Mouse (Mus musculus) intestine, postnatal 0 days (tissue): ENCODE measurements around the gene Plekhb1. TPM values are rescaled to one million over a fixed set of nuclear protein-coding genes. Genes with fewer than 3 reads are reported as not detected.

Experiments used
- ATAC-seq: fragments of 200-750 bp; cut with Nextera tagmentation; 2 replicates; pipeline ENCODE4 v1.8.0; 2017; ENCODE audit warnings: mild to moderate bottlenecking, moderate TSS enrichment, moderate library complexity
- H3K27ac ChIP-seq: fragments of 300-500 bp; sonication (generic); 2 replicates; pipeline ENCODE4 v1.5.1; 2014; ENCODE audit warnings: mild to moderate bottlenecking, low read depth, low read length, moderate library complexity
- H3K27me3 ChIP-seq: fragments of 300-500 bp; sonication (generic); replicated peaks from 2 replicates; pipeline ENCODE4 v1.6.1; 2014; ENCODE audit warnings: low read length, mixed read lengths; ENCODE audit not compliant: control insufficient read depth, insufficient read depth
- H3K36me3 ChIP-seq: fragments of 300-500 bp; sonication (generic); 2 replicates; pipeline ENCODE4 v1.6.1; 2014; ENCODE audit warnings: mild to moderate bottlenecking, moderate library complexity; ENCODE audit not compliant: control insufficient read depth, insufficient read depth
- H3K4me1 ChIP-seq: fragments of 300-500 bp; sonication (generic); replicated peaks from 2 replicates; pipeline ENCODE4 v1.6.1; 2014; ENCODE audit warnings: antibody characterized with exemption, low read length, mixed read lengths; ENCODE audit not compliant: control insufficient read depth, insufficient read depth
- H3K4me2 ChIP-seq: fragments of 300-500 bp; sonication (generic); replicated peaks from 2 replicates; pipeline ENCODE4 v1.6.1; 2014; ENCODE audit warnings: low read depth, mild to moderate bottlenecking, moderate library complexity
- H3K4me3 ChIP-seq: fragments of 300-500 bp; sonication (generic); 2 replicates; pipeline ENCODE4 v1.5.1; 2014; ENCODE audit warnings: low read depth, low read length
- H3K9ac ChIP-seq: fragments of 300-500 bp; sonication (generic); 2 replicates; pipeline ENCODE4 v1.6.1; 2014; ENCODE audit warnings: mild to moderate bottlenecking, low read depth, low read length
- H3K9me3 ChIP-seq: fragments of 300-500 bp; sonication (generic); 2 replicates; pipeline ENCODE4 v1.6.1; 2016; ENCODE audit warnings: mixed run types; ENCODE audit not compliant: control insufficient read depth
- CTCF ChIP-seq: sonication (generic); IDR thresholded peaks from 2 replicates; pipeline ENCODE4 v1.5.1; 2016; ENCODE audit warnings: low read depth, mild to moderate bottlenecking, control low read depth, antibody characterized with exemption, moderate library complexity
- WGBS: fragments of 180-500 bp; shearing (Covaris S2); extraction: QIAGEN DNeasy Blood & Tissue Kit; methylation state at CpG from one replicate; pipeline ENCODE4 v1.1.7; 2014; 5-methylcytosine and 5-hydroxymethylcytosine counted together
- polyA plus RNA-seq: library from polyadenylated mRNA; unstranded; fragments of >200 nt; fragmentation: Nextera tagmentation; extraction: Ambion mirVana; gene quantifications from 2 replicates; pipeline ENCODE4 v1.2.1, GENCODE M21; 2015

The Plekhb1 gene
- polyA plus RNA-seq, 1 experiment from 2014 or later = 12.9 TPM

GRCm38 (mm10) chr7:100607214-100608129, 54.7 kb downstream of the Plekhb1 start, which contains the start of gene Rab6a:
Gene Rab6a (plus strand): TSS chr7:100607410.
- under 1% methylated on average over 100 of the region's 105 CpGs for WGBS
- no peaks in the 10 kb centered on the region for H3K27me3 ChIP-seq
- peak within 1 kb of the TSS; percentile 79 for H3K4me2 ChIP-seq
- TF ChIP-seq CTCF = peak; percentile 63
- peak; percentile 97 for ATAC-seq
- H3K9ac ChIP-seq = peak within 1 kb of the TSS; percentile 99
- no peaks in the 10 kb centered on the region for H3K36me3 ChIP-seq
- H3K4me1 ChIP-seq = 0 out of 2 replicates have a peak, but pooled peaks cover 3% of the 10 kb centered on the region
- peak within 1 kb of the TSS; percentile 100 for H3K4me3 ChIP-seq
- no peaks in the 10 kb centered on the region for H3K9me3 ChIP-seq
- H3K27ac ChIP-seq = peak within 1 kb of the TSS; percentile 100

GRCm38 (mm10) chr7:100600211-100600610, 62.0 kb downstream of the Plekhb1 start:
- no peak overlapping the region for H3K4me3 ChIP-seq
- H3K36me3 ChIP-seq = no peaks in the 10 kb centered on the region
- H3K9me3 ChIP-seq = no peaks in the 10 kb centered on the region
- TF ChIP-seq CTCF = no peak
- WGBS = 55% methylated on average over 5 of the region's 5 CpGs
- H3K9ac ChIP-seq = no peak overlapping the region
- H3K4me1 ChIP-seq = no peaks in the 10 kb centered on the region
- H3K27ac ChIP-seq = no peak overlapping the region
- no peaks in the 10 kb centered on the region for H3K27me3 ChIP-seq
- no peak overlapping the region for H3K4me2 ChIP-seq
- no peak for ATAC-seq

GRCm38 (mm10) chr7:100593349-100593748, 68.9 kb downstream of the Plekhb1 start:
- no peak for ATAC-seq
- no peaks in the 10 kb centered on the region for H3K36me3 ChIP-seq
- no peak overlapping the region for H3K9ac ChIP-seq
- TF ChIP-seq CTCF = no peak
- no peaks in the 10 kb centered on the region for H3K4me1 ChIP-seq
- H3K4me2 ChIP-seq = no peak overlapping the region
- H3K27ac ChIP-seq = no peak overlapping the region
- H3K4me3 ChIP-seq = no peak overlapping the region
- no peaks in the 10 kb centered on the region for H3K27me3 ChIP-seq
- no peaks in the 10 kb centered on the region for H3K9me3 ChIP-seq

Other genes starting within 250 kb of the Plekhb1 start
- gene Ucp3, start 189.4 kb downstream of the Plekhb1 start, polyA plus RNA-seq = not detected in 2 replicates
- gene Ucp2, start 169.1 kb downstream of the Plekhb1 start, polyA plus RNA-seq = 266 and 281 TPM in 2 replicates
- 0.09 and 0.17 TPM in 2 replicates for gene Dnajb13, start 147.5 kb downstream of the Plekhb1 start, polyA plus RNA-seq
- gene Coa4, start 125.3 kb downstream of the Plekhb1 start, polyA plus RNA-seq = 52.4 and 54.1 TPM in 2 replicates
- gene Rab6a, start 55.0 kb downstream of the Plekhb1 start, polyA plus RNA-seq = 122 and 123 TPM in 2 replicates
- 89.4 and 94.8 TPM in 2 replicates for gene Mrpl48, start 54.1 kb downstream of the Plekhb1 start, polyA plus RNA-seq
- gene Fam168a, start 44.2 kb upstream of the Plekhb1 start, polyA plus RNA-seq = 13.2 and 14.6 TPM in 2 replicates
- 0.78 and 1.0 TPM in 2 replicates for gene Relt, start 201.0 kb upstream of the Plekhb1 start, polyA plus RNA-seq